ENCODE assay signal across 10 mouse cellular contexts in genomic region chr8:121631645-121632071, GRCm38 (mm10). TPM values are rescaled to one million over a fixed set of nuclear protein-coding genes. Genes with fewer than 3 reads are reported as not detected.
DNase-seq lines count a peak whose midpoint lies in the region; ATAC-seq and TF ChIP-seq lines count a peak whose summit lies in the region.
"Had no signal": no experiment of that assay in that cellular context is flagged by ENCODE, and none has a peak within 500 bp of the region (broad histone marks: within the 10 kb centered on the region; RNA-seq: fewer than 3 reads in every experiment).

No protein-coding gene starts in this region.

- DNase-seq in gastrocnemius, postnatal 25 days = peak; percentile 57
- no peak for DNase-seq in gastrocnemius, postnatal 4 days (ENCODE audit: low spot score in 2 of 2)
- peak; percentile 62 to 79 for DNase-seq in kidney, adult 8-10 months
- DNase-seq in lung, postnatal 14 days = peak; percentile 47
- no peak for DNase-seq in layer of hippocampus, adult 9-11 months
- DNase-seq in T-cell, adult 2 months (ENCODE audit: low spot score) = no peak

- TF ChIP-seq POLR2A in embryonic fibroblast, embryonic 13.5 days (IDR thresholded peaks at IDR 0.05; ENCODE audit: low read depth, low read length) = no peak

- peaks cover 19% of the 10 kb centered on the region for H3K4me1 ChIP-seq in embryonic fibroblast, embryonic 13.5 days (ENCODE audit: control insufficient read depth, insufficient read depth, low read length)

- H3K27ac ChIP-seq in embryonic fibroblast, embryonic 13.5 days (ENCODE audit: insufficient read depth, low read length) = peak overlapping the region; percentile 73

- no peak overlapping the region for H3K4me3 ChIP-seq in embryonic fibroblast, embryonic 13.5 days (ENCODE audit: insufficient read depth, low read length)
- H3K4me3 ChIP-seq: megakaryocyte, embryonic 14.5 days had no signal

- TF ChIP-seq CTCF in embryonic fibroblast, embryonic 13.5 days (IDR thresholded peaks at IDR 0.05; ENCODE audit: borderline replicate concordance, insufficient read depth, low read length) = no peak

- ATAC-seq in megakaryocyte progenitor cell, adult 5-6 weeks (replicated peaks; ENCODE audit: poor library complexity) = no peak

RNA-seq across cellular contexts. Expression of gene Zcchc14, which starts 21.0 kb away (rescaled TPM):
- 10 to 100 TPM; 16.3 to 17.0 TPM for total RNA-seq in gastrocnemius, postnatal 25 days (2021)
- 10 to 100 TPM; 43.9 to 44.6 TPM for total RNA-seq in gastrocnemius, postnatal 4 days (2021)
- 55.5 and 64.8 TPM in 2 replicates for polyA plus RNA-seq in embryonic fibroblast, embryonic 13.5 days (2011; ENCODE audit: insufficient read length, low read depth, missing spikeins)
- 0.07 TPM in 1 of 2 replicates, not detected in the other for total RNA-seq in megakaryocyte progenitor cell, adult 5-6 weeks (2015)
- total RNA-seq in megakaryocyte progenitor cell, adult 5-6 weeks (2017) = 0.04 TPM in 1 of 2 replicates, not detected in the other
- total RNA-seq: CH12.LX had no signal

RNA-seq across cellular contexts. Expression of gene Map1lc3b, which starts 41.5 kb away (rescaled TPM):
- total RNA-seq in gastrocnemius, postnatal 25 days (2021) = 100 to 1,000 TPM; 124 to 134 TPM
- total RNA-seq in gastrocnemius, postnatal 4 days (2021) = 100 to 1,000 TPM; 104 to 105 TPM
- 141 and 152 TPM in 2 replicates for polyA plus RNA-seq in embryonic fibroblast, embryonic 13.5 days (2011; ENCODE audit: insufficient read length, low read depth, missing spikeins)
- total RNA-seq in megakaryocyte progenitor cell, adult 5-6 weeks (2015) = 73.8 and 74.5 TPM in 2 replicates
- total RNA-seq in megakaryocyte progenitor cell, adult 5-6 weeks (2017) = 65.9 and 78.6 TPM in 2 replicates

RNA-seq across cellular contexts. Expression of gene Fbxo31, which starts 53.1 kb away (rescaled TPM):
- 100 to 1,000 TPM in 1 of 2 experiments, 10 to 100 TPM in 1; 89.8 to 109 TPM for total RNA-seq in gastrocnemius, postnatal 25 days (2021)
- 10 to 100 TPM; 52.8 to 68.4 TPM for total RNA-seq in gastrocnemius, postnatal 4 days (2021)
- 9.9 and 10.9 TPM in 2 replicates for polyA plus RNA-seq in embryonic fibroblast, embryonic 13.5 days (2011; ENCODE audit: insufficient read length, low read depth, missing spikeins)
- 6.0 and 6.6 TPM in 2 replicates for total RNA-seq in megakaryocyte progenitor cell, adult 5-6 weeks (2015)
- total RNA-seq in megakaryocyte progenitor cell, adult 5-6 weeks (2017) = 6.9 and 7.1 TPM in 2 replicates

Comparison
In these comparisons a context has a peak if more than half of its experiments do, and no peak if none do; other contexts are left out.
1. DNase-seq: peak in gastrocnemius, postnatal 25 days (single experiment), kidney, adult 8-10 months (2 of 2) and lung, postnatal 14 days (single experiment); none in gastrocnemius, postnatal 4 days (0 of 2), layer of hippocampus, adult 9-11 months (single experiment) and T-cell, adult 2 months (single experiment).
2. RNA of gene Zcchc14, which starts 21.0 kb away (total RNA-seq): 43.9 to 44.6 TPM in gastrocnemius, postnatal 4 days and 16.3 to 17.0 TPM in gastrocnemius, postnatal 25 days; 0.04 to 0.07 TPM in megakaryocyte progenitor cell, adult 5-6 weeks; every median in the first group is over 10 times any median in the second.
3. RNA of gene Fbxo31, which starts 53.1 kb away (total RNA-seq): 89.8 to 109 TPM in gastrocnemius, postnatal 25 days and 52.8 to 68.4 TPM in gastrocnemius, postnatal 4 days; 6.0 to 7.1 TPM in megakaryocyte progenitor cell, adult 5-6 weeks; every median in the first group is over 4 times any median in the second.